Mouse (Mus musculus): ENCODE measurements around the gene Gm6685.
A peak's percentile ranks its signal among the peaks of the same experiment; 100 is the strongest.
"Not testable (repeated sequence)": the region's sequence is repeated elsewhere in the genome, so short reads cannot be mapped to it uniquely, and the experiment has no call there.

Gm6685 gene

GRCm38 (mm10) chr11:28339224-28340150 lies at the start of gene Gm6685:
Gm6685 (minus strand) TSS chr11:28339867.
- not testable (repeated sequence) for DNase-seq (ENCODE audit: low spot score in 2 of 2)

GRCm38 (mm10) chr11:28375891-28376290 lies 36.2 kb upstream of the Gm6685 start:
- no peak for DNase-seq (ENCODE audit: low spot score in 2 of 2)

- DNase-seq (ENCODE audit: low spot score in 2 of 2), result no peak
Measured at GRCm38 (mm10) chr11:28374636-28375035, 35.0 kb upstream of the Gm6685 start.

GRCm38 (mm10) chr11:28371381-28371780 lies 31.7 kb upstream of the Gm6685 start:
- not testable (repeated sequence) for DNase-seq (ENCODE audit: low spot score in 2 of 2)

- DNase-seq (ENCODE audit: low spot score in 2 of 2), result no peak
Measured at GRCm38 (mm10) chr11:28365929-28366244, 26.2 kb upstream of the Gm6685 start.

- peak; percentile 62 to 66 for DNase-seq (ENCODE audit: low spot score in 2 of 2)
Measured at GRCm38 (mm10) chr11:28365209-28365928, 25.7 kb upstream of the Gm6685 start.

- no peak for DNase-seq (ENCODE audit: low spot score in 2 of 2)
Measured at GRCm38 (mm10) chr11:28343465-28343864, 3.8 kb upstream of the Gm6685 start.

GRCm38 (mm10) chr11:28341887-28342286 lies 2.2 kb upstream of the Gm6685 start:
- no peak for DNase-seq (ENCODE audit: low spot score in 2 of 2)

GRCm38 (mm10) chr11:28327878-28328277 lies 11.8 kb downstream of the Gm6685 start:
- no peak for DNase-seq (ENCODE audit: low spot score in 2 of 2)

GRCm38 (mm10) chr11:28313396-28313795 lies 26.3 kb downstream of the Gm6685 start:
- DNase-seq (ENCODE audit: low spot score in 2 of 2), result no peak

GRCm38 (mm10) chr11:28307723-28308122 lies 31.9 kb downstream of the Gm6685 start:
- no peak for DNase-seq (ENCODE audit: low spot score in 2 of 2)

GRCm38 (mm10) chr11:28290440-28290839 lies 49.2 kb downstream of the Gm6685 start:
- DNase-seq (ENCODE audit: low spot score in 2 of 2), result no peak

Data from heart, adult 9 months (tissue).